Mouse (Mus musculus) hindbrain, embryonic 11.5 days (tissue): ENCODE measurements at regions not wholly inside any gene's neighbourhood (a gene's known extent, or its start where the extent isn't known, plus 50 kb on each side); places are given as distances from the start of the nearest gene placed in this dataset.

ENCODE experiments used
- ATAC-seq: fragments of 200-750 bp; cut with Nextera tagmentation; 2 replicates; pipeline ENCODE4 v1.8.0; 2017; ENCODE audit warnings: mild to moderate bottlenecking, moderate TSS enrichment, moderate library complexity; ENCODE audit not compliant: low FRiP score
- DNase-seq: peaks from one replicate; pipeline ENCODE4 v3.0.0-alpha.2; 2015; ENCODE audit warnings: low spot score
- H3K27ac ChIP-seq: fragments of 300-500 bp; sonication (generic); 2 replicates; pipeline ENCODE4 v1.5.1; 2014; ENCODE audit warnings: mild to moderate bottlenecking, low read depth, low read length
- H3K27me3 ChIP-seq: fragments of 300-500 bp; sonication (generic); 2 replicates; pipeline ENCODE4 v1.6.1; 2014; ENCODE audit warnings: mild to moderate bottlenecking, low read length, moderate library complexity, mixed read lengths; ENCODE audit not compliant: control insufficient read depth, insufficient read depth
- H3K36me3 ChIP-seq: fragments of 300-500 bp; sonication (generic); 2 replicates; pipeline ENCODE4 v1.6.1; 2014; ENCODE audit warnings: mild to moderate bottlenecking, low read length, moderate library complexity, mixed read lengths; ENCODE audit not compliant: control insufficient read depth, insufficient read depth
- H3K4me1 ChIP-seq: fragments of 300-500 bp; sonication (generic); replicated peaks from 2 replicates; pipeline ENCODE4 v1.6.1; 2014; ENCODE audit warnings: low read length, mixed read lengths; ENCODE audit not compliant: control insufficient read depth, insufficient read depth
- H3K4me2 ChIP-seq: fragments of 300-500 bp; sonication (generic); replicated peaks from 2 replicates; pipeline ENCODE4 v1.6.1; 2014; ENCODE audit warnings: mild to moderate bottlenecking, low read depth, low read length
- H3K4me3 ChIP-seq: fragments of 300-500 bp; sonication (generic); 2 replicates; pipeline ENCODE4 v1.5.1; 2014; ENCODE audit warnings: low read depth, low read length
- H3K9ac ChIP-seq: fragments of 300-500 bp; sonication (generic); 2 replicates; pipeline ENCODE4 v1.6.1; 2014; ENCODE audit warnings: low read depth, low read length
- H3K9me3 ChIP-seq: fragments of 300-500 bp; sonication (generic); 2 replicates; pipeline ENCODE4 v1.6.1; 2016; ENCODE audit warnings: low read length; ENCODE audit not compliant: control insufficient read depth
- WGBS: fragments of 180-500 bp; shearing (Covaris S2); extraction: QIAGEN DNeasy Blood & Tissue Kit; methylation state at CpG from one replicate; pipeline ENCODE4 v1.1.7; 2014; 5-methylcytosine and 5-hydroxymethylcytosine counted together

GRCm38 (mm10) chr13:101485823-101486222, 282.2 kb downstream of the Pik3r1 start:
- no peaks in the 10 kb centered on the region for H3K9me3 ChIP-seq
- WGBS, result 89% methylated on average over 7 of the region's 7 CpGs
- no peaks in the 10 kb centered on the region for H3K27me3 ChIP-seq
- no peak overlapping the region for H3K4me2 ChIP-seq
- no peak overlapping the region for H3K27ac ChIP-seq
- H3K36me3 ChIP-seq, result no peaks in the 10 kb centered on the region
- H3K4me3 ChIP-seq, result no peak overlapping the region
- DNase-seq (no peak), ATAC-seq (no peak)
- H3K4me1 ChIP-seq, result no peaks in the 10 kb centered on the region
- no peak overlapping the region for H3K9ac ChIP-seq

DNA sequence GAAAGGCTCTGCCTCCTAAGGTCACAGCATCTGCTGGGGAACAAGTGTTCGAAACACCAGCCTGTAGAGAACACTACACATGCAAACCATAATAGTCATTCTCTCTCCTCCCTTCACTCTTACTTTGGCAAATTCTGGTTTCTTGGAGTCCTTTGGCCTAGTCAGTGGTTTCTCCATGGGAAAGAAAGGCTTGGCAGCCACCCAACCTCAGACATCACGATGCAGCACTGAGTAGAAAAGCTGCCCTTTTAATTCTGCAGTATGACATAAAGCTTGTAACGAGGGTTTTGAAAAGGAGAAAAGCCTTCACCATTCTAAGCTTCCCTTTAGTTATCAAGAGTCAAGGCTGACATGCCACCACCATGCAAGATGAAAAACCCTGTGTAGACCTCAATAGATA, 284.2 kb downstream of the Pik3r1 start:
- no peak overlapping the region for H3K4me3 ChIP-seq
- no peak overlapping the region for H3K27ac ChIP-seq
- WGBS, result 83% methylated on average over 3 of the region's 3 CpGs
- DNase-seq (no peak), ATAC-seq (no peak)
- H3K4me2 ChIP-seq, result no peak overlapping the region
- no peaks in the 10 kb centered on the region for H3K4me1 ChIP-seq
- H3K9ac ChIP-seq, result no peak overlapping the region
- no peaks in the 10 kb centered on the region for H3K27me3 ChIP-seq
- H3K9me3 ChIP-seq, result no peaks in the 10 kb centered on the region
- H3K36me3 ChIP-seq, result no peaks in the 10 kb centered on the region

DNA sequence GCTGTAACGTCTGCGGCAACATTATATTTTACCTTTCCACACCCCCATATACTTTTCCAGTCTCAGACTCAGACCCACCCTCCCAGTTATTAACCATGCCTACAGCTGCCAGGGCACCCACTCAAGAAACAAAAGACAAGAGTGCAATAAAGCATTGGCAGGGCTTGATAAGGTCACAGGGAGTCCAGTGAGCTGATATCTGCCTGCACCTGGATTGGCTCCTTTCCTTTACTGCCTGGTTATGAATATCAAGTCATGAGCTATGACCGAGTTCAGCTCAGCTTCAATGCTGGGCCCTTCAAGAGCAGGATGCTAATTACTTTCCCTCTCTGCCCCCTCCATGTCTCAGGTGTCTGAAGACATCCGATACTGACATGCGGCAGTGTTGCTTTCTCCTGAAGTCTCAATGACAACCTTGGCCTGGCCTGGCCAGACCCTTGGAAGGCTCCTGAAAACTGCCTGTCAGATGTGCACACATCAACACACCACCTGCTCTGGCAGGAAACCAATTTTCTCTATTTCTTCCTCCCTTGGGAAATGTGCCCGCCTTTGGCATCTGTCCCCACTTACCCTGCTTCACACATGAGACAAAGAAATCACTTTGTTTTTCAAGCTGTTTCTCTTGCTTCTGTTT, 286.3 kb downstream of the Pik3r1 start:
- no peak overlapping the region for H3K27ac ChIP-seq
- H3K27me3 ChIP-seq, result no peaks in the 10 kb centered on the region
- 83% methylated on average over 6 of the region's 6 CpGs for WGBS
- no peak for DNase-seq
- no peak for ATAC-seq
- no peak overlapping the region for H3K9ac ChIP-seq
- no peak overlapping the region for H3K4me3 ChIP-seq
- no peaks in the 10 kb centered on the region for H3K36me3 ChIP-seq
- no peak overlapping the region for H3K4me2 ChIP-seq
- H3K9me3 ChIP-seq, result no peaks in the 10 kb centered on the region
- no peaks in the 10 kb centered on the region for H3K4me1 ChIP-seq

DNA sequence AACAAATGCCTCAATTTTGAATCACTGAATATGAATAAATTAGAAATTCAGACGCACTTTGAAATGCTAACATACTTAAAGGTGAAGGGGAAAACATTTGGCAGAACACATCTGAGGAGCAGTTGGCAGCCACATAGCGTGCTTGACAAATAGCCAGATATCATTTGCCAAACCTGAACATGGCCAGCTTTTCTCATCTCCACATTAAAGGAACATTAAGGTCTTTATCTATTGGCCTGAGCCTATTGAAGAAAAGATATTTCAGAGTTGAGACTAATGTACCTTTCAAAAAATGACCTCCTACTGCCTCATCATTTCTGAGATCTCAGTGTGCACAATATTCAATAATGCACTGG, 288.7 kb downstream of the Pik3r1 start:
- no peak for DNase-seq
- H3K27me3 ChIP-seq, result no peaks in the 10 kb centered on the region
- H3K4me3 ChIP-seq, result no peak overlapping the region
- H3K36me3 ChIP-seq, result no peaks in the 10 kb centered on the region
- no peak for ATAC-seq
- no peaks in the 10 kb centered on the region for H3K9me3 ChIP-seq
- no peak overlapping the region for H3K4me2 ChIP-seq
- 89% methylated on average over 2 of the region's 2 CpGs for WGBS
- H3K9ac ChIP-seq, result no peak overlapping the region
- H3K4me1 ChIP-seq, result no peaks in the 10 kb centered on the region
- no peak overlapping the region for H3K27ac ChIP-seq

DNA sequence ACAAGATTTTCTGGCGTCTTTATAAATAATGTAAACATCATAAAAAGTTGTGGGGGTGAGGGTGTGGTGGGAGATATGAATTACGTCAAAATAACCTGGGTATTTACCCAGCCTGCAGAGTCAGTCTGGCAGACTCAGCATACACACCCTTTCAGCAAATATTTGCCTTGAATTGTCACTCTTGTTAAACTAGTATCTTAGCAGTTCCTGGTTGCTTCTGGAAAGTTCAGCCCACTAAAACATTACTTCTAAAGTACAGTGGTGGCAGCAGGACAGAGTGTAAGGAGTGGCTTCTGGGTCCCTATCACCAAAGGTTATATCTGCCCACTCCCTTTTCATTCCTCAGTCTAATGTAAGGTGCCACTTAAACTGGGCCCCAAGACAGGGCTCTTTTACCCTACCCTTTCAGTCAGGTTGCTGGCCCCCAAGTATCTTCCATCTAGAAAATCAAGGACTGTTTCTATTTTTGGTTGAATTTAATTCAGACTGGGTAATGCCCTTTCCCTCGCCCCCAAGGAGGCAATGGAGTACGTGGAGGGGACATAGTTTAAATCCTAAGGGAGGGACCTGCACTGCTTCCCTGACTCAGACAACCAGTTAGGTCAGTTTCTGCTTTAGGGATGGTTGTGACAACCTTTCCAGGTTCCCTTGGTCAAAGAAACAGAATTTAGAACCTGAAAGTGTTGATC, 289.3 kb downstream of the Pik3r1 start:
- Histone ChIP-seq H3K27ac (no peak overlapping the region), H3K4me1 (no peaks in the 10 kb centered on the region), H3K9me3 (no peaks in the 10 kb centered on the region), H3K9ac (no peak overlapping the region), H3K4me2 (no peak overlapping the region), H3K36me3 (no peaks in the 10 kb centered on the region), H3K4me3 (no peak overlapping the region), H3K27me3 (no peaks in the 10 kb centered on the region)
- WGBS, result 74% methylated on average over 4 of the region's 4 CpGs
- no peak for DNase-seq
- no peak for ATAC-seq

- Histone ChIP-seq H3K27ac (no peak overlapping the region), H3K9ac (no peak overlapping the region), H3K36me3 (no peaks in the 10 kb centered on the region), H3K9me3 (no peaks in the 10 kb centered on the region), H3K4me2 (no peak overlapping the region), H3K4me1 (no peaks in the 10 kb centered on the region), H3K27me3 (no peaks in the 10 kb centered on the region), H3K4me3 (no peak overlapping the region)
- DNase-seq (no peak), ATAC-seq (no peak)
- 90% methylated on average over 8 of the region's 8 CpGs for WGBS
These were observed 294.7 kb downstream of the Pik3r1 start for GRCm38 (mm10) chr13:101473349-101473748.

DNA sequence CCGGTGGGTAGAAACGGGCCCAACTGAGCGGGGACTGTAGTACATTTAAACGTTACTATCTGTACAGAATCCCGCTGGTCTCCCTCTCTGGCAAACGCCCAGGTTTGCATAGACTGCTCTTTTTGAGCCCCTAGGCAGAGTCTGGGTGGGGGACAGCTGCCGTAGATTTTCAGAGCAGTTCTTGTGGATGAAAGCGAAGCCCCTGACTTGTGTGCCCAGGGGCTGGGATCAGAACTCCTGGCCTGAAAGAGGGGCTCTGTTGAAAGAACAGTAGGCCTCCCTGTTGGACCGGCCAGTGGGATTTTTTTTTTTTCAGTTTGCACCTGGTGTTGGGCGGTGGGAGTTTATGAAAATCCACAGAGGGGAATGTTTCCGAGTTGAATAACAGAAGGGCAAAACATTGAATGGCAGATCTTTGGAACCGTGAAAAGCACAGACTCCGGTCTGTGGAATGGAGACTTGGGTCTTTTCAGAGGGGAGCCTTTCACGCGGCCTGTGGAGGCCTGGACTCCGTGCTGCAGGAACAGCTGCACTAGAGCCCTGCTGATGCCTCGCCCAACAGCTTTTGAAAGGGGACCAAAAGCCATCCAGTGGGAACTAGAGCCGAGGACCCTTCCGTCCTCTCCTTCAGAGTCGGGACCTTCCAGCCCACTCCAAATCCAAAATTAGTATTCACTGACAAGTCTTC, 297.3 kb downstream of the Pik3r1 start:
- DNase-seq (peak; percentile 4), ATAC-seq (no peak)
- no peak overlapping the region for H3K27ac ChIP-seq
- no peak overlapping the region for H3K4me3 ChIP-seq
- no peak overlapping the region for H3K9ac ChIP-seq
- no peaks in the 10 kb centered on the region for H3K9me3 ChIP-seq
- H3K4me2 ChIP-seq, result no peak overlapping the region
- H3K27me3 ChIP-seq, result no peaks in the 10 kb centered on the region
- WGBS, result 80% methylated on average over 20 of the region's 20 CpGs
- H3K36me3 ChIP-seq, result no peaks in the 10 kb centered on the region
- H3K4me1 ChIP-seq, result no peaks in the 10 kb centered on the region

GRCm38 (mm10) chr13:101465748-101466127, 302.3 kb downstream of the Pik3r1 start:
- H3K4me3 ChIP-seq, result no peak overlapping the region
- 92% methylated on average over 3 of the region's 3 CpGs for WGBS

More at GRCm38 (mm10) chr13:101465748-101466127, 302.3 kb downstream of the Pik3r1 start:
- no peak for ATAC-seq
- no peaks in the 10 kb centered on the region for H3K4me1 ChIP-seq
- H3K9me3 ChIP-seq, result no peaks in the 10 kb centered on the region
- no peaks in the 10 kb centered on the region for H3K27me3 ChIP-seq
- no peak overlapping the region for H3K4me2 ChIP-seq
- H3K9ac ChIP-seq, result no peak overlapping the region
- no peak for DNase-seq
- H3K27ac ChIP-seq, result no peak overlapping the region
- no peaks in the 10 kb centered on the region for H3K36me3 ChIP-seq
